Mouse (Mus musculus) forebrain, embryonic 16.5 days (tissue): ENCODE data around the gene Pdhx. TPM values are rescaled to one million over a fixed set of nuclear protein-coding genes. Genes with fewer than 3 reads are reported as not detected.

ENCODE experiments used
- ATAC-seq: fragments of 200-750 bp; cut with Nextera tagmentation; 2 replicates; pipeline ENCODE4 v1.8.0; 2017; ENCODE audit warnings: mild to moderate bottlenecking, moderate library complexity
- H3K27ac ChIP-seq: fragments of 300-500 bp; sonication (generic); 2 replicates; pipeline ENCODE4 v1.5.1; 2014; ENCODE audit warnings: low read length, control low read depth
- H3K27me3 ChIP-seq: fragments of 300-500 bp; sonication (generic); replicated peaks from 2 replicates; pipeline ENCODE4 v1.6.1; 2014; ENCODE audit warnings: low read length; ENCODE audit not compliant: control insufficient read depth, insufficient read depth
- H3K36me3 ChIP-seq: fragments of 300-500 bp; sonication (generic); 2 replicates; pipeline ENCODE4 v1.6.1; 2014; ENCODE audit not compliant: control insufficient read depth, insufficient read depth
- H3K4me1 ChIP-seq: fragments of 300-500 bp; sonication (generic); replicated peaks from 2 replicates; pipeline ENCODE4 v1.6.1; 2014; ENCODE audit warnings: low read length; ENCODE audit not compliant: control insufficient read depth, insufficient read depth
- H3K4me2 ChIP-seq: fragments of 300-500 bp; sonication (generic); 2 replicates; pipeline ENCODE4 v1.6.1; 2014; ENCODE audit warnings: mild to moderate bottlenecking, low read length, control low read depth
- H3K4me3 ChIP-seq: fragments of 300-500 bp; sonication (generic); replicated peaks from 2 replicates; pipeline ENCODE4 v1.5.1; 2014; ENCODE audit warnings: mild to moderate bottlenecking, low read length, control low read depth
- H3K9ac ChIP-seq: fragments of 300-500 bp; sonication (generic); replicated peaks from 2 replicates; pipeline ENCODE4 v1.6.1; 2014; ENCODE audit warnings: low read depth, low read length, control low read depth
- H3K9me3 ChIP-seq: fragments of 300-500 bp; sonication (generic); 2 replicates; pipeline ENCODE4 v1.6.1; 2016; ENCODE audit warnings: low read length; ENCODE audit not compliant: control insufficient read depth
- polyA plus RNA-seq: library from polyadenylated mRNA; unstranded; fragments of >200 nt; fragmentation: Nextera tagmentation; extraction: Ambion mirVana; gene quantifications from 2 replicates; pipeline ENCODE4 v1.2.1, GENCODE M21; 2015

Pdhx gene
- polyA plus RNA-seq, 1 experiment from 2014 or later = 61.0 TPM

DNA sequence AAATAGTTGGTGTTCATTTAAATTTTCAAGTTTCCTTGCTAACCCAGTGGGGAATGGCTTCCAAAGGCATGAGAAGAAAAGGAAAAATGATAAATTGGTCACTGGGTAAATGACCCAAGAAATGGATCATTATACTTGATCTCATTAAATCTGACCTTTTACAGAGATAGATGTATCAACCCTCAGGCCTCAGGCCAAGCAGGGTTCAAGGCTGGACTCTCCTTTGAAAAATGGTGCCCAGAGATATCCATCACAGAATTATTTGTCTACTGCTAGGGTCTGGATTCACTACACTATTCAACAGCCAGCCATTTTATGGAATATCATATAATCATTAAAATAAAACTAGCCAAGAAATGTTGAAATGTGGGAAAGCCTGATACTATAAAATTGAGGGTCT, 101.4 kb downstream of the Pdhx start:
- no peaks in the 10 kb centered on the region for H3K27me3 ChIP-seq
- H3K36me3 ChIP-seq = no peaks in the 10 kb centered on the region
- H3K4me2 ChIP-seq = no peak overlapping the region
- H3K4me3 ChIP-seq = no peak overlapping the region
- no peaks in the 10 kb centered on the region for H3K9me3 ChIP-seq
- no peak overlapping the region for H3K9ac ChIP-seq
- H3K4me1 ChIP-seq = no peaks in the 10 kb centered on the region
- ATAC-seq = no peak
- no peak overlapping the region for H3K27ac ChIP-seq

Other genes starting within 250 kb of the Pdhx start
- gene Cd44, start 171.8 kb downstream of the Pdhx start, polyA plus RNA-seq = 1.3 and 2.0 TPM in 2 replicates
- gene Apip, start 162 bp upstream of the Pdhx start, polyA plus RNA-seq = 44.9 and 48.3 TPM in 2 replicates
- 0.04 and 0.35 TPM in 2 replicates for gene Ehf, start 229.8 kb upstream of the Pdhx start, polyA plus RNA-seq